Mouse (Mus musculus): ENCODE measurements around the gene Cep135. TPM values are rescaled to one million over a fixed set of nuclear protein-coding genes. Genes with fewer than 3 reads are reported as not detected.

Cep135 gene
- polyA plus RNA-seq (2014; fragmentation: Nextera tagmentation; extraction: Ambion mirVana) = 11.1 TPM in 2 replicates

- H3K27ac ChIP-seq (ENCODE audit: low read depth, low read length) = peak within 1 kb of the TSS; percentile 77; the same call in 1 of the 2 replicates
- peak within 1 kb of the TSS; percentile 64 for H3K4me2 ChIP-seq
- H3K4me3 ChIP-seq (ENCODE audit: low read depth, low read length) = peak within 1 kb of the TSS; percentile 74
- H3K36me3 ChIP-seq (ENCODE audit: control insufficient read depth, insufficient read depth, low read length) = 0 out of 2 replicates have a peak, but pooled peaks cover 7% of the 10 kb centered on the region
- peaks cover 9% of the 10 kb centered on the region for H3K4me1 ChIP-seq (ENCODE audit: control insufficient read depth, insufficient read depth, low read length)
- peak; percentile 99 for DNase-seq (ENCODE audit: low spot score, missing footprints)
- peak; percentile 97 for ATAC-seq (ENCODE audit: low FRiP score)
- peak within 1 kb of the TSS; percentile 92 for H3K9ac ChIP-seq (ENCODE audit: low read length)
- under 1% methylated on average over 77 of the region's 92 CpGs for WGBS
- H3K27me3 ChIP-seq (ENCODE audit: control insufficient read depth, insufficient read depth, low read length) = no peaks in the 10 kb centered on the region
- no peaks in the 10 kb centered on the region for H3K9me3 ChIP-seq (ENCODE audit: control insufficient read depth, low read length)
Measured at GRCm38 (mm10) chr5:76588551-76589283, at the start of gene Cep135. Cep135 (plus strand) TSS chr5:76588698.

GRCm38 (mm10) chr5:76540181-76540580 lies 48.3 kb upstream of the Cep135 start:
- Histone ChIP-seq H3K9ac (ENCODE audit: low read length) (no peak overlapping the region), H3K9me3 (ENCODE audit: control insufficient read depth, low read length) (no peaks in the 10 kb centered on the region), H3K4me1 (ENCODE audit: control insufficient read depth, insufficient read depth, low read length) (no peaks in the 10 kb centered on the region), H3K36me3 (ENCODE audit: control insufficient read depth, insufficient read depth, low read length) (peaks cover 20% of the 10 kb centered on the region), H3K4me3 (ENCODE audit: low read depth, low read length) (no peak overlapping the region), H3K27me3 (ENCODE audit: control insufficient read depth, insufficient read depth, low read length) (no peaks in the 10 kb centered on the region), H3K4me2 (no peak overlapping the region), H3K27ac (ENCODE audit: low read depth, low read length) (no peak overlapping the region)
- WGBS = 74% methylated on average over 8 of the region's 8 CpGs
- ATAC-seq (ENCODE audit: low FRiP score) (no peak), DNase-seq (ENCODE audit: low spot score, missing footprints) (no peak)

GRCm38 (mm10) chr5:76540842-76541241 lies 47.7 kb upstream of the Cep135 start:
- Histone ChIP-seq H3K36me3 (ENCODE audit: control insufficient read depth, insufficient read depth, low read length) (peaks cover 20% of the 10 kb centered on the region), H3K4me1 (ENCODE audit: control insufficient read depth, insufficient read depth, low read length) (no peaks in the 10 kb centered on the region), H3K27ac (ENCODE audit: low read depth, low read length) (no peak overlapping the region), H3K27me3 (ENCODE audit: control insufficient read depth, insufficient read depth, low read length) (no peaks in the 10 kb centered on the region), H3K9ac (ENCODE audit: low read length) (no peak overlapping the region), H3K4me2 (no peak overlapping the region), H3K4me3 (ENCODE audit: low read depth, low read length) (no peak overlapping the region), H3K9me3 (ENCODE audit: control insufficient read depth, low read length) (no peaks in the 10 kb centered on the region)
- ATAC-seq (ENCODE audit: low FRiP score) = no peak
- DNase-seq (ENCODE audit: low spot score, missing footprints) = no peak

GRCm38 (mm10) chr5:76543200-76543599 lies 45.3 kb upstream of the Cep135 start:
- no peaks in the 10 kb centered on the region for H3K4me1 ChIP-seq (ENCODE audit: control insufficient read depth, insufficient read depth, low read length)
- H3K9me3 ChIP-seq (ENCODE audit: control insufficient read depth, low read length) = no peaks in the 10 kb centered on the region
- H3K9ac ChIP-seq (ENCODE audit: low read length) = no peak overlapping the region
- H3K36me3 ChIP-seq (ENCODE audit: control insufficient read depth, insufficient read depth, low read length) = peaks cover 18% of the 10 kb centered on the region
- no peak overlapping the region for H3K4me3 ChIP-seq (ENCODE audit: low read depth, low read length)
- DNase-seq (ENCODE audit: low spot score, missing footprints) = no peak
- H3K27me3 ChIP-seq (ENCODE audit: control insufficient read depth, insufficient read depth, low read length) = no peaks in the 10 kb centered on the region
- 94% methylated on average over 8 of the region's 8 CpGs for WGBS
- no peak overlapping the region for H3K27ac ChIP-seq (ENCODE audit: low read depth, low read length)
- ATAC-seq (ENCODE audit: low FRiP score) = no peak
- no peak overlapping the region for H3K4me2 ChIP-seq

- H3K9ac ChIP-seq (ENCODE audit: low read length) = no peak overlapping the region
- H3K4me3 ChIP-seq (ENCODE audit: low read depth, low read length) = no peak overlapping the region
- no peaks in the 10 kb centered on the region for H3K9me3 ChIP-seq (ENCODE audit: control insufficient read depth, low read length)
- no peak overlapping the region for H3K27ac ChIP-seq (ENCODE audit: low read depth, low read length)
- H3K4me1 ChIP-seq (ENCODE audit: control insufficient read depth, insufficient read depth, low read length) = no peaks in the 10 kb centered on the region
- ATAC-seq (ENCODE audit: low FRiP score) (no peak), DNase-seq (ENCODE audit: low spot score, missing footprints) (no peak)
- 94% methylated on average over 8 of the region's 8 CpGs for WGBS
- H3K36me3 ChIP-seq (ENCODE audit: control insufficient read depth, insufficient read depth, low read length) = no peaks in the 10 kb centered on the region
- H3K4me2 ChIP-seq = no peak overlapping the region
- H3K27me3 ChIP-seq (ENCODE audit: control insufficient read depth, insufficient read depth, low read length) = no peaks in the 10 kb centered on the region
Measured at GRCm38 (mm10) chr5:76550426-76550825, 38.1 kb upstream of the Cep135 start.

GRCm38 (mm10) chr5:76565321-76565720 lies 23.2 kb upstream of the Cep135 start:
- H3K9ac ChIP-seq (ENCODE audit: low read length) = no peak overlapping the region
- H3K9me3 ChIP-seq (ENCODE audit: control insufficient read depth, low read length) = no peaks in the 10 kb centered on the region
- no peak overlapping the region for H3K4me3 ChIP-seq (ENCODE audit: low read depth, low read length)
- no peak overlapping the region for H3K27ac ChIP-seq (ENCODE audit: low read depth, low read length)
- no peaks in the 10 kb centered on the region for H3K4me1 ChIP-seq (ENCODE audit: control insufficient read depth, insufficient read depth, low read length)
- ATAC-seq (ENCODE audit: low FRiP score) = no peak
- peak; percentile 94 for DNase-seq (ENCODE audit: low spot score, missing footprints)
- no peak overlapping the region for H3K4me2 ChIP-seq
- WGBS = 25% methylated on average over 3 of the region's 3 CpGs
- H3K36me3 ChIP-seq (ENCODE audit: control insufficient read depth, insufficient read depth, low read length) = peaks cover 8% of the 10 kb centered on the region; the same call in 1 of the 2 replicates
- H3K27me3 ChIP-seq (ENCODE audit: control insufficient read depth, insufficient read depth, low read length) = no peaks in the 10 kb centered on the region

- WGBS = 65% methylated on average over 7 of the region's 7 CpGs
- Histone ChIP-seq H3K36me3 (ENCODE audit: control insufficient read depth, insufficient read depth, low read length) (no peaks in the 10 kb centered on the region; the same call in 1 of the 2 replicates), H3K4me2 (no peak overlapping the region), H3K4me3 (ENCODE audit: low read depth, low read length) (no peak overlapping the region), H3K9ac (ENCODE audit: low read length) (no peak overlapping the region), H3K27me3 (ENCODE audit: control insufficient read depth, insufficient read depth, low read length) (no peaks in the 10 kb centered on the region), H3K27ac (ENCODE audit: low read depth, low read length) (no peak overlapping the region), H3K9me3 (ENCODE audit: control insufficient read depth, low read length) (no peaks in the 10 kb centered on the region; the same call in 1 of the 2 replicates), H3K4me1 (ENCODE audit: control insufficient read depth, insufficient read depth, low read length) (no peaks in the 10 kb centered on the region)
- ATAC-seq (ENCODE audit: low FRiP score) (no peak), DNase-seq (ENCODE audit: low spot score, missing footprints) (no peak)
Measured at GRCm38 (mm10) chr5:76574251-76574650, 14.2 kb upstream of the Cep135 start.

GRCm38 (mm10) chr5:76577026-76577425 lies 11.5 kb upstream of the Cep135 start:
- WGBS = 65% methylated on average over 3 of the region's 3 CpGs
- H3K36me3 ChIP-seq (ENCODE audit: control insufficient read depth, insufficient read depth, low read length) = no peaks in the 10 kb centered on the region

GRCm38 (mm10) chr5:76585378-76585777 lies 3.1 kb upstream of the Cep135 start:
- DNase-seq (ENCODE audit: low spot score, missing footprints) (no peak), ATAC-seq (ENCODE audit: low FRiP score) (no peak)
- no peak overlapping the region for H3K4me3 ChIP-seq (ENCODE audit: low read depth, low read length)
- peaks cover 9% of the 10 kb centered on the region for H3K4me1 ChIP-seq (ENCODE audit: control insufficient read depth, insufficient read depth, low read length)
- H3K36me3 ChIP-seq (ENCODE audit: control insufficient read depth, insufficient read depth, low read length) = no peaks in the 10 kb centered on the region
- 83% methylated on average over 2 of the region's 2 CpGs for WGBS
- no peaks in the 10 kb centered on the region for H3K9me3 ChIP-seq (ENCODE audit: control insufficient read depth, low read length)
- no peak overlapping the region for H3K27ac ChIP-seq (ENCODE audit: low read depth, low read length)
- no peak overlapping the region for H3K4me2 ChIP-seq
- no peaks in the 10 kb centered on the region for H3K27me3 ChIP-seq (ENCODE audit: control insufficient read depth, insufficient read depth, low read length)
- H3K9ac ChIP-seq (ENCODE audit: low read length) = no peak overlapping the region

More at GRCm38 (mm10) chr5:76577026-76577425, 11.5 kb upstream of the Cep135 start:
- no peak overlapping the region for H3K4me2 ChIP-seq
- ATAC-seq (ENCODE audit: low FRiP score) = no peak
- H3K27ac ChIP-seq (ENCODE audit: low read depth, low read length) = no peak overlapping the region
- DNase-seq (ENCODE audit: low spot score, missing footprints) = no peak
- no peaks in the 10 kb centered on the region for H3K27me3 ChIP-seq (ENCODE audit: control insufficient read depth, insufficient read depth, low read length)
- H3K4me1 ChIP-seq (ENCODE audit: control insufficient read depth, insufficient read depth, low read length) = no peaks in the 10 kb centered on the region
- H3K9me3 ChIP-seq (ENCODE audit: control insufficient read depth, low read length) = no peaks in the 10 kb centered on the region; the same call in 1 of the 2 replicates
- H3K4me3 ChIP-seq (ENCODE audit: low read depth, low read length) = no peak overlapping the region
- no peak overlapping the region for H3K9ac ChIP-seq (ENCODE audit: low read length)

All from midbrain, embryonic 11.5 days (tissue).